Mouse (Mus musculus): ENCODE data around the gene Ap1m2.

DNA sequence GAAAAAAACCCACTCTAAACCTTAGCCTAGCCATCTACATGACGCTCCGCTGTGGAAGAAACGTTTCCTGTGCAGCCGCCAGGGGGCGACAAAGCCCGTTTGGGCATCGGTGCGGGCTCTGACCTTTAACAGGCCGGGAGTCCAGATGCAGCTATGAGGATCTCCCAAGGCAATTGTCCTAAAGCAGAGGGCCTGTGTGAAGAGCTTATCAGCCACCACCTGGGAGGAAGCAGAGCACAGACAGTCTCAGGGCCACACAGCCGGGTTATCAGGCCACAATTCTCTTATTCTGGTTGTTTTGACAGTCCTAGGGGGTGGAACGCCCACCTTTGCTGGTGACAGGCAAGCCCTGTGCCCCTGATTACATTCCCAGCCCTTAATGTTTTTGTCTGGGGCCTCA, 1.3 kb upstream of the Ap1m2 start:
- peak; percentile 92 for TF ChIP-seq CTCF (IDR thresholded peaks at IDR 0.05; ENCODE audit: low read depth, low read length)
- no peak for TF ChIP-seq POLR2AphosphoS5 (IDR thresholded peaks at IDR 0.05; ENCODE audit: insufficient replicate concordance, low read depth, low read length)
